Mouse (Mus musculus) megakaryocyte, adult 5-6 weeks (primary cell): ENCODE data around the gene Sema6d. TPM values are rescaled to one million over a fixed set of nuclear protein-coding genes. Genes with fewer than 3 reads are reported as not detected.

Experiments used
- ATAC-seq: 2 replicates; pipeline ENCODE4 v1.8.0; 2016; ENCODE audit warnings: mild to moderate bottlenecking, inconsistent platforms; ENCODE audit not compliant: poor library complexity, severe bottlenecking
- total RNA-seq, 2 experiments: library from RNA; stranded (forward) in 1 of 2; stranded (reverse) in 1 of 2; fragments of 153-499, 151-499 nt in 1 of 2; fragments of 221-1000, 200-1000 nt in 1 of 2; gene quantifications; 2 replicates each; pipeline versions ENCODE4 v1.2.3 to v1.2.4; 2015 to 2017

The Sema6d gene
- total RNA-seq, 2 experiments from 2014 or later: 0.04 to 0.11 TPM

GRCm38 (mm10) chr2:124532906-124533305, 443.1 kb downstream of the Sema6d start:
- no peak for ATAC-seq

GRCm38 (mm10) chr2:124533602-124534001, 443.8 kb downstream of the Sema6d start:
- no peak for ATAC-seq

GRCm38 (mm10) chr2:124550315-124550714, 460.5 kb downstream of the Sema6d start:
- no peak for ATAC-seq

- ATAC-seq: no peak
Observed at GRCm38 (mm10) chr2:124554751-124555415, 465.1 kb downstream of the Sema6d start.

- ATAC-seq: no peak
Observed at GRCm38 (mm10) chr2:124556861-124557499, 467.2 kb downstream of the Sema6d start.

GRCm38 (mm10) chr2:124558021-124558420, 468.3 kb downstream of the Sema6d start:
- no peak for ATAC-seq

- ATAC-seq: no peak
Observed at GRCm38 (mm10) chr2:124561668-124562067, 471.9 kb downstream of the Sema6d start.

GRCm38 (mm10) chr2:124562091-124562490, 472.3 kb downstream of the Sema6d start:
- no peak for ATAC-seq

- ATAC-seq: no peak
Observed at GRCm38 (mm10) chr2:124563759-124564158, 474.0 kb downstream of the Sema6d start.

- ATAC-seq: peak; percentile 61
Observed at GRCm38 (mm10) chr2:124573734-124574133, 484.0 kb downstream of the Sema6d start.

GRCm38 (mm10) chr2:124576053-124576452, 486.3 kb downstream of the Sema6d start:
- ATAC-seq: peak; percentile 81

- no peak for ATAC-seq
Observed at GRCm38 (mm10) chr2:124583561-124583960, 493.8 kb downstream of the Sema6d start.

GRCm38 (mm10) chr2:124592750-124593149, 503.0 kb downstream of the Sema6d start:
- ATAC-seq: no peak

GRCm38 (mm10) chr2:124599014-124599413, 509.2 kb downstream of the Sema6d start:
- ATAC-seq: peak; percentile 72

GRCm38 (mm10) chr2:124601702-124602378, 512.1 kb downstream of the Sema6d start:
- no peak for ATAC-seq

- ATAC-seq: no peak
Observed at GRCm38 (mm10) chr2:124602379-124602913, 512.7 kb downstream of the Sema6d start.

GRCm38 (mm10) chr2:124605341-124605740, 515.6 kb downstream of the Sema6d start:
- no peak for ATAC-seq

GRCm38 (mm10) chr2:124607986-124608385, 518.2 kb downstream of the Sema6d start:
- ATAC-seq: no peak

GRCm38 (mm10) chr2:124608546-124608945, 518.8 kb downstream of the Sema6d start:
- ATAC-seq: no peak

- ATAC-seq: no peak
Observed at GRCm38 (mm10) chr2:124609014-124609413, 519.2 kb downstream of the Sema6d start.

GRCm38 (mm10) chr2:124609711-124610585, 520.2 kb downstream of the Sema6d start:
- peak; percentile 43 for ATAC-seq
